Comparison of ENCODE assay signal across 25 mouse cellular contexts in genomic region chr13:23849299-23849698, GRCm38 (mm10). TPM values are rescaled to one million over a fixed set of nuclear protein-coding genes. Genes with fewer than 3 reads are reported as not detected.
DNase-seq lines count a peak whose midpoint lies in the region; ATAC-seq and TF ChIP-seq lines count a peak whose summit lies in the region.
"Had no signal": no experiment of that assay in that cellular context is flagged by ENCODE, and none has a peak within 500 bp of the region (broad histone marks: within the 10 kb centered on the region; RNA-seq: fewer than 3 reads in every experiment).

No protein-coding gene starts in this region.

- no peak overlapping the region for H3K27ac ChIP-seq in heart, adult 2 months
- H3K27ac ChIP-seq: embryonic facial prominence, embryonic 10.5 days; forebrain, embryonic 13.5 days; heart, embryonic 10.5 days; hindbrain, embryonic 13.5 days; hindbrain, postnatal 0 days had no signal

- WGBS in heart, adult 2 months = 71% methylated on average over 2 of the region's 2 CpGs

- DNase-seq in frontal cortex, postnatal 25 days (ENCODE audit: low spot score in 2 of 2) = no peak
- peak; percentile 12 to 81 for DNase-seq in left cerebral cortex, postnatal 25 days (ENCODE audit: low spot score in 2 of 2)
- no peak for DNase-seq in left cerebral cortex, postnatal 10 days (ENCODE audit: extremely low spot score in 1 of 2, low spot score in 2 of 2)
- peak; percentile 39 for DNase-seq in right cerebral cortex, adult 18-20 months
- no peak for DNase-seq in right cerebral cortex, postnatal 14 days
- DNase-seq in heart, adult 2 months = no peak
- DNase-seq: adrenal gland, postnatal 10 days; cerebellum, adult 18-20 months; cerebellum, adult 9-11 months; cerebellum, postnatal 36 days; gastrocnemius, postnatal 36 days; heart, adult 11 months; heart, postnatal 14 days had no signal

- no peaks in the 10 kb centered on the region for H3K4me1 ChIP-seq in heart, adult 2 months (ENCODE audit: control insufficient read depth, insufficient read depth, low read length)
- H3K4me1 ChIP-seq: embryonic facial prominence, embryonic 10.5 days; forebrain, embryonic 13.5 days; heart, embryonic 10.5 days had no signal

- H3K27me3 ChIP-seq in heart, adult 2 months (ENCODE audit: control insufficient read depth, insufficient read depth, low read length) = no peaks in the 10 kb centered on the region
- H3K27me3 ChIP-seq: forebrain, embryonic 13.5 days; hindbrain, embryonic 13.5 days had no signal

- ATAC-seq in frontal cortex, adult (ENCODE audit: low TSS enrichment) = peak; percentile 97
- ATAC-seq: forebrain, embryonic 13.5 days; hindbrain, postnatal 0 days had no signal

- no peak overlapping the region for H3K4me3 ChIP-seq in heart, adult 2 months
- H3K4me3 ChIP-seq: embryonic facial prominence, embryonic 10.5 days; forebrain, embryonic 13.5 days; heart, embryonic 10.5 days; hindbrain, embryonic 13.5 days had no signal

- no peak overlapping the region for H3K9ac ChIP-seq in heart, adult 2 months (ENCODE audit: low read depth, low read length)
- H3K9ac ChIP-seq: forebrain, embryonic 13.5 days; hindbrain, embryonic 13.5 days had no signal

- no peak for TF ChIP-seq POLR2A in heart, adult 2 months (IDR thresholded peaks at IDR 0.05; ENCODE audit: insufficient read depth, low read depth, low read length)

- H3K79me2 ChIP-seq in heart, adult 2 months (replicated peaks; ENCODE audit: control insufficient read depth, insufficient read depth, low read length) = no peaks in the 10 kb centered on the region

- intact Hi-C loops in left cerebral cortex, postnatal 25 days (cut with DNase I) = loop anchor here (1.0 kb wide), 1 partner anchor 200 kb away; no protein-coding TSS in a partner anchor
- intact Hi-C loops in left cerebral cortex, postnatal 10 days (cut with DNase I) = no loop called here
- intact Hi-C loops in heart, adult 2 months (cut with DNase I) = no loop called here

- H3K36me3 ChIP-seq in heart, adult 2 months (ENCODE audit: control insufficient read depth, insufficient read depth, low read length) = no peaks in the 10 kb centered on the region
- H3K36me3 ChIP-seq: embryonic facial prominence, embryonic 10.5 days; heart, embryonic 10.5 days; hindbrain, embryonic 13.5 days had no signal

- no peak for TF ChIP-seq CTCF in heart, adult 2 months (IDR thresholded peaks at IDR 0.05)

- no peak for TF ChIP-seq EP300 in heart, adult 2 months (IDR thresholded peaks at IDR 0.05; ENCODE audit: insufficient read depth, low read depth, low read length)

RNA-seq across cellular contexts. Expression of gene Slc17a3, which starts 10.1 kb away (rescaled TPM):
- under 1 TPM; 0.11 to 0.16 TPM for total RNA-seq in left cerebral cortex, postnatal 25 days (2021)
- total RNA-seq in left cerebral cortex, postnatal 10 days (2021) = under 1 TPM; 0.19 to 0.28 TPM
- total RNA-seq in heart, adult 2 months (2021) = not detected
- not detected in 2 replicates for polyA plus RNA-seq in heart, adult 2 months (2012; rRNA removed)
- total RNA-seq: gastrocnemius, adult 8-10 months; gastrocnemius, postnatal 36 days; heart, postnatal 14 days; hematopoietic stem cell, adult 5-6 weeks; hindbrain, postnatal 0 days; MEL had no signal
- polyA plus RNA-seq: C2C12; embryonic facial prominence, embryonic 10.5 days; forebrain, embryonic 13.5 days; heart, embryonic 10.5 days; heart, embryonic 14.5 days; hindbrain, embryonic 13.5 days; hindbrain, postnatal 0 days had no signal

RNA-seq across cellular contexts. Expression of gene Slc17a1, which starts 18.3 kb away (rescaled TPM):
- not detected for total RNA-seq in left cerebral cortex, postnatal 25 days (2021)
- not detected for total RNA-seq in left cerebral cortex, postnatal 10 days (2021)
- not detected for total RNA-seq in heart, adult 2 months (2021)
- not detected in 2 replicates for polyA plus RNA-seq in heart, adult 2 months (2012; rRNA removed)
- total RNA-seq: gastrocnemius, adult 8-10 months; gastrocnemius, postnatal 36 days; heart, postnatal 14 days; hematopoietic stem cell, adult 5-6 weeks; hindbrain, postnatal 0 days; MEL had no signal
- polyA plus RNA-seq: C2C12; embryonic facial prominence, embryonic 10.5 days; embryonic facial prominence, embryonic 14.5 days; forebrain, embryonic 13.5 days; heart, embryonic 10.5 days; heart, embryonic 14.5 days; hindbrain, embryonic 13.5 days; hindbrain, postnatal 0 days had no signal

RNA-seq across cellular contexts. Expression of gene Slc17a2, which starts 42.5 kb away (rescaled TPM):
- not detected for total RNA-seq in left cerebral cortex, postnatal 25 days (2021)
- total RNA-seq in left cerebral cortex, postnatal 10 days (2021) = not detected
- not detected for total RNA-seq in heart, adult 2 months (2021)
- polyA plus RNA-seq in heart, adult 2 months (2012; rRNA removed) = 0.06 and 0.09 TPM in 2 replicates
- total RNA-seq: gastrocnemius, adult 8-10 months; gastrocnemius, postnatal 36 days; heart, postnatal 14 days; hematopoietic stem cell, adult 5-6 weeks; hindbrain, postnatal 0 days; MEL had no signal
- polyA plus RNA-seq: C2C12; embryonic facial prominence, embryonic 10.5 days; embryonic facial prominence, embryonic 14.5 days; forebrain, embryonic 13.5 days; heart, embryonic 14.5 days; hindbrain, embryonic 13.5 days had no signal

Comparison
In these comparisons a context has a peak if more than half of its experiments do, and no peak if none do; other contexts are left out.
1. DNase-seq: peak in left cerebral cortex, postnatal 25 days (2 of 2) and right cerebral cortex, adult 18-20 months (single experiment); none in frontal cortex, postnatal 25 days (0 of 2), left cerebral cortex, postnatal 10 days (0 of 2), right cerebral cortex, postnatal 14 days (single experiment) and heart, adult 2 months (0 of 2).